Mouse (Mus musculus) heart, postnatal 10 days (tissue): ENCODE measurements around the gene Arrb2. TPM values are rescaled to one million over a fixed set of nuclear protein-coding genes. Genes with fewer than 3 reads are reported as not detected.
"Not testable (repeated sequence)": the region's sequence is repeated elsewhere in the genome, so short reads cannot be mapped to it uniquely, and the experiment has no call there.

ENCODE experiments used
- DNase-seq, 2 experiments: peaks; one replicate each; pipeline ENCODE4 v3.0.0; 2021
- intact Hi-C: fragments of 180-260 bp; cut with DNase I; formaldehyde crosslinking; loops from one replicate; pipeline ENCODE4 v1.15.1; 2025
- total RNA-seq, 2 experiments: library from RNA; stranded (reverse); gene quantifications; 2 replicates each; pipeline ENCODE4 v1.2.3; 2021

Arrb2 gene
- total RNA-seq, result 10 to 100 TPM; 13.0 to 15.1 TPM

GRCm38 (mm10) chr11:70432048-70432894 is at the start of gene Arrb2:
Gene Arrb2, plus strand, starts transcription at chr11:70432635.
- peak; percentile 96 to 98 for DNase-seq
- intact Hi-C loops, result loop anchor here (1.0 to 5.0 kb wide), 5 partner anchors 19 to 325 kb away; partner anchors contain the start of gene Med11

GRCm38 (mm10) chr11:70384136-70384535 is 48.3 kb upstream of the Arrb2 start:
- intact Hi-C loops, result loop anchor here (5.0 kb wide), 1 partner anchor 142 kb away; no protein-coding TSS in a partner anchor
- no peak for DNase-seq

- intact Hi-C loops, result no loop called here
- no peak for DNase-seq
These were observed 45.0 kb upstream of the Arrb2 start for GRCm38 (mm10) chr11:70387436-70387835.

GRCm38 (mm10) chr11:70389421-70389820 is 43.0 kb upstream of the Arrb2 start:
- DNase-seq, result no peak
- intact Hi-C loops, result no loop called here

GRCm38 (mm10) chr11:70403598-70403997 is 28.8 kb upstream of the Arrb2 start:
- intact Hi-C loops, result no loop called here
- DNase-seq, result peak; percentile 65 to 68

- intact Hi-C loops, result loop anchor here (5.0 kb wide), 1 partner anchor 348 kb away; no protein-coding TSS in a partner anchor
- peak; percentile 92 to 93 for DNase-seq
These were observed 22.7 kb upstream of the Arrb2 start, which contains the start of gene Pelp1 for GRCm38 (mm10) chr11:70409594-70410296. Gene Pelp1, minus strand, starts transcription at chr11:70410031.

GRCm38 (mm10) chr11:70410297-70410643 is 22.2 kb upstream of the Arrb2 start:
- intact Hi-C loops, result loop anchor here (5.0 kb wide), 1 partner anchor 347 kb away; no protein-coding TSS in a partner anchor
- DNase-seq, result no peak

DNA sequence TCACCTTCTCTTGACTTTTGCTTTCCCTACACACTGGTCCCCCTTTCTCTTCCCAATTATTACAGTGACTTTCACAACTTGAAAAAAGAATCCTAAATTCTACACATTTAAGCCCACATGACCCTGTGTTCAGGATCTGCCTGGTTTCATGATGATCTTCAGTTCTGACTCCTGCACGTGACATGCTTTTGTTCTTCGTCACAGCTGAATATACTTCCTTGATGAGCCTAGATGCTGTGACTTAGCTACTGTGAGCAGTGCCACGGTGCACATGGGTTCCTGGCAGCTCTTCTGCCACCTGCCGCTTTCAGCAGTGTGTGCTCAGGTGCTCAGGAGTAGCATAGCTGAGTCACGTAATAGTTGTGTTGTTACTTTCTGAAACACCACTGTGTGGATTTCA is 19.8 kb upstream of the Arrb2 start:
- intact Hi-C loops, result loop anchor here (5.0 kb wide), 1 partner anchor 345 kb away; no protein-coding TSS in a partner anchor
- DNase-seq, result no peak

GRCm38 (mm10) chr11:70413961-70414360 is 18.5 kb upstream of the Arrb2 start:
- DNase-seq, result peak; percentile 73 to 84
- intact Hi-C loops, result loop anchor here (2.0 to 5.0 kb wide), 2 partner anchors 93 to 343 kb away; no protein-coding TSS in a partner anchor

GRCm38 (mm10) chr11:70418199-70418598 is 14.2 kb upstream of the Arrb2 start:
- no peak for DNase-seq
- intact Hi-C loops, result no loop called here

GRCm38 (mm10) chr11:70419486-70419885 is 12.9 kb upstream of the Arrb2 start:
- no peak for DNase-seq
- intact Hi-C loops, result no loop called here

GRCm38 (mm10) chr11:70426598-70426997 is 5.8 kb upstream of the Arrb2 start:
- DNase-seq, intact Hi-C loops: not testable (repeated sequence)

DNA sequence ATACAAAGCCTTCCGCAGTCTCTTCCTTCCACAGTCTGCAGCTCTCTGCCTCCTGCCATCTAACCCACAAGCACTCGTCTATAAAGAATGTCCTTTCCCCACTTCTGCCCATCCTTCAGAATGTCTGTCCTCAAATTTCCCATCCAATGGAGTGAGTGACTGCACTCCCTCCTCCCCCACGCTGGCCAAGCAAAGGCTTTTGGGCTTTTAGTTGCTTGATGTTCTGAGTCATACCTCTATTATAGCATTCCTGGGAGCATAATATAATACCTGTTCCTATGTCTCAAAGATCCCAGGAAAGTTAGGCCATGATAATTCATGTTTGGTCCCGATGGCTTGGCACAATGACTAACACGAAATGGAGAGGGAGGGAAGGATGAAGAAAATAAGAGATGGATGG is 861 bp upstream of the Arrb2 start:
- no peak for DNase-seq
- intact Hi-C loops, result loop anchor here (5.0 kb wide), 3 partner anchors 176 to 326 kb away; no protein-coding TSS in a partner anchor

GRCm38 (mm10) chr11:70432895-70433568 is 597 bp downstream of the Arrb2 start:
- intact Hi-C loops, result loop anchor here (1.0 to 5.0 kb wide), 5 partner anchors 18 to 324 kb away; partner anchors contain the start of gene Med11
- DNase-seq, result no peak

- intact Hi-C loops, result loop anchor here (2.0 to 5.0 kb wide), 4 partner anchors 17 to 324 kb away; partner anchors contain the start of gene Med11
These were observed 1.1 kb downstream of the Arrb2 start for GRCm38 (mm10) chr11:70433569-70433943.

DNA sequence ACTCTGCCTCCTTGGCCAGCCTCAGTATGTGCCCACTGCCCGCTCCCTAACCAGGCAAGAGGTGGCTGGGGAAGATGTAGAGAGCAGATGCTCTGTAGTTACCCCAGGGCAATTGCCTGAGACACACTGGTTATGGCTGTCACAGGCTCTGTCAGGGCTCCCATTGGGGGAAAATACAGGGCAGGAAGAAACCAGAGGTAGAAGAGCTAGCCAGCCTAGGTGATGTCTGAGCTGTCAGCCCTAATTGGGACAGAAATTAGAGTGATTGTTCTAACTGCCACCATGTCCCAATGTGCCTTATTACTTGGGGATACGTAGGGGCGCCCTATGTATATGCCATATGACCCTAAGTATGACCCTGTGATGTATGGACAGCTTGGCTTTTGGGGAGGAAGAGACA is 1.5 kb downstream of the Arrb2 start:
- intact Hi-C loops, result loop anchor here (2.0 to 5.0 kb wide), 4 partner anchors 17 to 323 kb away; partner anchors contain the start of gene Med11
- DNase-seq, result no peak

More at GRCm38 (mm10) chr11:70433569-70433943, 1.1 kb downstream of the Arrb2 start:
- DNase-seq, result peak; percentile 24 to 31

- no peak for DNase-seq
- intact Hi-C loops, result no loop called here
These were observed 3.0 kb downstream of the Arrb2 start for GRCm38 (mm10) chr11:70435476-70435875.

DNA sequence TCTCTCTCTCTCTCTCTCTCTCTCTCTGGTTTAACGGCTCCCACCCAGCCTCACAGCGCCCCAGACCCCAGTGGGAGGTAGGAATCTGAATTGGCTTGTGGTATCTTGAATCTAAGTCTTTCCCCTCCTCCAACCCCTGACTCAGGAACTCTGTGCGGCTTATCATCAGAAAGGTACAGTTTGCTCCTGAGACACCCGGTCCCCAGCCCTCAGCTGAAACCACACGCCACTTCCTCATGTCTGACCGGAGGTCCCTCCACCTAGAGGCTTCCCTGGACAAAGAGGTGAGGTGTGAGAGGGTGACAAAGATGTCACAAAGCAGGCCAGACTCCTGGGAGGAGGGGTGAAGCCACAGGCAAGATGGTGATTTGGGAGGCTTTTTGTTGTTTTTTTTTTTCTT is 5.0 kb downstream of the Arrb2 start:
- no peak for DNase-seq
- intact Hi-C loops, result no loop called here

GRCm38 (mm10) chr11:70438728-70439374 is 6.4 kb downstream of the Arrb2 start:
- intact Hi-C loops, result no loop called here
- no peak for DNase-seq

DNA sequence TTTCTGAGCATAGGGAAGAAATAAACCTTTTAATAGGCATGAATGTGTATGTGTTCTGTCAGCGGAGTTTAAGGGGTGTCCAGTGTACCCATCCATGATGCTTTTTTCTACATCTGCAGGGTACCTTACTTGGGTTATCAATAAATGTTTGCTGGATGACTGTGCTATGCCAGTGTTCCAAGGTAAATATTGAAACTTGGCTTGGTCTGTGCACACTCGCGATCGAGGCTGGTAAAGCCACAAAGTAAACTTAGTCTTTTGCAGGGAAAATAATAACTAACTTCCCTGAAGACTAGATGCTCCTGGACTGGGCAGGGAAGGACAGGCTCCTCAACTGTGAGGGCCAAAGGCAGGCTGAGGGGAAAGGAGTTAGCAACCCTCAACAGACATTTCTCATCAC is 8.2 kb downstream of the Arrb2 start:
- intact Hi-C loops, result no loop called here
- no peak for DNase-seq
